Mouse (Mus musculus) forebrain, embryonic 15.5 days (tissue): Measurements from ENCODE around the gene Ccdc153. TPM values are rescaled to one million over a fixed set of nuclear protein-coding genes. Genes with fewer than 3 reads are reported as not detected.

Experiments used
- ATAC-seq: fragments of 200-750 bp; cut with Nextera tagmentation; replicated peaks from 2 replicates; pipeline ENCODE4 v1.8.0; 2017; ENCODE audit warnings: mild to moderate bottlenecking, moderate TSS enrichment, moderate library complexity
- H3K27ac ChIP-seq: fragments of 300-500 bp; sonication (generic); replicated peaks from 2 replicates; pipeline ENCODE4 v1.5.1; 2015; ENCODE audit warnings: mild to moderate bottlenecking, inconsistent platforms
- H3K27me3 ChIP-seq: fragments of 300-500 bp; sonication (generic); 2 replicates; pipeline ENCODE4 v1.6.1; 2015; ENCODE audit warnings: inconsistent platforms
- H3K36me3 ChIP-seq: fragments of 300-500 bp; sonication (generic); 2 replicates; pipeline ENCODE4 v1.6.1; 2015; ENCODE audit warnings: mild to moderate bottlenecking, inconsistent platforms
- H3K4me1 ChIP-seq: fragments of 300-500 bp; sonication (generic); 2 replicates; pipeline ENCODE4 v1.6.1; 2015; ENCODE audit warnings: inconsistent platforms
- H3K4me2 ChIP-seq: fragments of 300-500 bp; sonication (generic); replicated peaks from 2 replicates; pipeline ENCODE4 v1.6.1; 2015; ENCODE audit warnings: mild to moderate bottlenecking, inconsistent platforms
- H3K4me3 ChIP-seq: fragments of 300-500 bp; sonication (generic); 2 replicates; pipeline ENCODE4 v1.5.1; 2015; ENCODE audit warnings: mild to moderate bottlenecking, inconsistent platforms
- H3K9ac ChIP-seq: fragments of 300-500 bp; sonication (generic); replicated peaks from 2 replicates; pipeline ENCODE4 v1.6.1; 2015; ENCODE audit warnings: mild to moderate bottlenecking, inconsistent platforms
- H3K9me3 ChIP-seq: fragments of 300-500 bp; sonication (generic); 2 replicates; pipeline ENCODE4 v1.6.1; 2016; ENCODE audit warnings: inconsistent platforms
- WGBS: fragments of 180-500 bp; shearing (Covaris S2); methylation state at CpG from one replicate; pipeline ENCODE4 v1.1.7; 2015; ENCODE audit warnings: mixed read lengths; 5-methylcytosine and 5-hydroxymethylcytosine counted together
- polyA plus RNA-seq: library from polyadenylated mRNA; unstranded; fragments of >200 nt; fragmentation: Nextera tagmentation; extraction: Ambion mirVana; gene quantifications from 2 replicates; pipeline ENCODE4 v1.2.1, GENCODE M21; 2015

The Ccdc153 gene
- polyA plus RNA-seq, 1 experiment from 2014 or later: 0.32 TPM

DNA sequence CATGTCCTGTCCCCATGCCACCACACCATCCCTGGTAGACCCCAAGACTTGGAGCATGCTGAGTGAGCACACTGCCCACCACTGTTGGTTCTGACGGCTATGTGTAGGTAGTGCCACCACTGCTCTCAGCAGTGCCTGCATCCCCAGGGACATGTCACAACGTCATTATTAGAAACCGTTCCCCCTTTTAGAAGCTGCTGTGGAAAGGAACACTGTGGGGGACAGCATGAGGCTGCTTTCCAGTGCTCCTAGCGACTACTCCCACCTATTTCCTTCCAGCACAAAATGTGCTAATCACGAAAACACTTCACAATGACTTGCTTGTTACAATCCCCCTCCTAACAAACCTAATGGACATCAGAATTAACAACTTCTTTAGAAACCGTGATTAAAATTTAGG lies 14.5 kb upstream of the Ccdc153 start:
- H3K4me2 ChIP-seq: no peak overlapping the region
- no peaks in the 10 kb centered on the region for H3K27me3 ChIP-seq
- H3K9ac ChIP-seq: no peak overlapping the region
- H3K36me3 ChIP-seq: no peaks in the 10 kb centered on the region
- ATAC-seq: no peak
- 46% methylated on average over 6 of the region's 6 CpGs for WGBS
- no peak overlapping the region for H3K27ac ChIP-seq
- H3K9me3 ChIP-seq: no peaks in the 10 kb centered on the region
- peaks cover 11% of the 10 kb centered on the region for H3K4me1 ChIP-seq
- H3K4me3 ChIP-seq: no peak overlapping the region

DNA sequence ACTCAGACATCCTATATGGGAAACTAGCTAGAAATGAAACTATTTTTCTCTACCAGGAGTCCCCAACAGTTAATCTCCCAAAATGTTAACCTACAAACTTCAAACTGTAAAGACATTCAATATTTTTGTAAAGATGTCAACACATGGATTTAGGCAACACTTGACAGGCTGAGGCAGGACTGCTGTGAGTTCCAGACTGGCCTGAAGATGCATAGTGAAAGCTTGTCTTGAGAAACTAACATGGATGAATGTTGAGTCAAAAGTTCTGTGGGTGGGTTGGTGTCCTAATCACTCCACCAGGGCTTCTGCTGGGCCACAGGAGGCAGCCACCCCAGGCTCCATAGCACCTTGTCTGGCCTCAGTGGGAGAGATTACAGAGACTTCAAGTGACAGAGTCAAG lies 8.9 kb upstream of the Ccdc153 start:
- no peak overlapping the region for H3K9ac ChIP-seq
- 0 out of 2 replicates have a peak overlapping the region, but pooled peaks have one; percentile 54 for H3K4me2 ChIP-seq
- no peak for ATAC-seq
- H3K36me3 ChIP-seq: no peaks in the 10 kb centered on the region
- H3K4me3 ChIP-seq: no peak overlapping the region
- peaks cover 35% of the 10 kb centered on the region for H3K4me1 ChIP-seq
- H3K27me3 ChIP-seq: no peaks in the 10 kb centered on the region
- no peak overlapping the region for H3K27ac ChIP-seq
- no peaks in the 10 kb centered on the region for H3K9me3 ChIP-seq

DNA sequence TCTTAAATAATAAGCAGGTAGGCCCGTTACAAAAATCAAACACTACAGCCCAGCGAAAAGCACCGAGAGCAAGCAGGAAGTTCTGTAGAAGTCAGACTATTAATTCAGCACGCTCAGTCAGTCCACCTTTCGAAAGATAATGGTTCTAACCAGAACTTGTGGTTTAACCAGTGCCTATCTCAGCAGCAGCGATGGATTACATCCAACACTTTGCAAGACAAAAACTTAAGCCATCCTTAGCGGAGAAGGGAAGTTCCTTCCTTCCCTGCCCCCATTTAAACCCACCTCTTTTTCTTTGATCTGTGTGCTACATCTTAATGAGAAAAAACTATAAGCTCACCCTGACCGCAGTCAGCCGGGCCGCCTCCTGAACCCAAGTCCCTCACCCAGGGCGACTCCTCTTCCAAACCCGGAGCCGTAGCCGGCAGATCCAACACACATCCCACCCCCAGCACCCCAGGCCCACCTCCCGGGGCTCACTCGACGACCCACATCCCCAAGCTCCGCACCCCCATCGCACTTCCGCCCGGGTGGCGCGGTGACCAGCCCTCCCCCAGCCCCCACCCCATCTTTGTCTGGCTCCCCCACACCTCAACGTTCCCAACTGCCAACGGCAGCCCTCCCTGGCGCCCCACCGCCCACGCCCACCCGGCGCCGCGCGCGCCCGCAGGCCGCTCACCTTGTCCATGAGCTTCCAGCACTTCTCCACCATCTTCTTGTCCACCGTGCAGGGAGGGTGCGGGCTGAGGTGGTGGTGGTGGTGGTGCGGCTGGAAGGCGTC lies 7.3 kb upstream of the Ccdc153 start:
- Histone ChIP-seq H3K27ac (peak overlapping the region; percentile 93), H3K27me3 (no peaks in the 10 kb centered on the region), H3K36me3 (no peaks in the 10 kb centered on the region), H3K9me3 (no peaks in the 10 kb centered on the region), H3K4me2 (peak overlapping the region; percentile 54), H3K9ac (peak overlapping the region; percentile 82), H3K4me1 (peaks cover 30% of the 10 kb centered on the region), H3K4me3 (peak overlapping the region; percentile 59)
- peak; percentile 84 for ATAC-seq
- under 1% methylated on average over 39 of the region's 40 CpGs for WGBS

DNA sequence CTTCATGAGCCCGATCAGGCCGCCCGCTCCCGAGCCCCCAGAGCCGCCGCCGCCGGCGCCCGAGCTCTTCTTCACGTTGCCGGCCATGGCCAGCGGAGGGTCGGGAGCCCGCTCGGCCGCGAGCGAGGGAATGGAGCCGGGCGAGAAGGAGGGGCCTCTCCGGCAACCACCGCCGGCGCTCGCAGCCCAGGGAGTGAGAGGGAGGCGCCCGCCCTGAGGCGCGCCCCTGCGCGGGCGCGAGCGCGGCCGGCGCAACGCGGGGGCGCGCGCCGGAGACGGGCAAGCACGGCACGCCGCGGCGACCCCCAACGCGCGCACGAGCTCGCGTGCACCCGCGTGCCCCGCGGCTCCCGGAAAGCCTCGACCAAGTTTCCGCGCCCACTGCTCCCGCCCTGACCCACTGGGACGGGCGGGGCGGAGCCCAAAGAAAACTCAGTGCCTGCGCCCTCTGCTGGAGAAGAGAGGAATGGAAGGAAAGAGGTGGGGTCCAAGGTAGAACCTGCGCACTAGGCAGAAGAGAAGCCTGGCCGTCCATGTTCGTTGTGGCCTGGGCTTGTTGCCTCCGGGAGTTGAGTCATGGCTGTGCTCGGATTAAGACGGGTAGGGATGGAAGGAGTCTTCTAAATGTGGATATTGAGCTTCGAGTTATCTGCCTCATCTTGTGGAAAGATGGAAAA lies 6.5 kb upstream of the Ccdc153 start, which contains the start of gene Cbl:
TSS of gene Cbl (minus strand) at position 248 of the 677 bp plus-strand sequence.
- Histone ChIP-seq H3K27ac (peak within 1 kb of the TSS; percentile 93), H3K4me3 (peak within 1 kb of the TSS; percentile 59), H3K9me3 (no peaks in the 10 kb centered on the region), H3K27me3 (no peaks in the 10 kb centered on the region), H3K4me2 (peak within 1 kb of the TSS; percentile 54), H3K36me3 (no peaks in the 10 kb centered on the region), H3K4me1 (peaks cover 29% of the 10 kb centered on the region), H3K9ac (peak within 1 kb of the TSS; percentile 82)
- ATAC-seq: peak; percentile 95
- under 1% methylated on average over 59 of the region's 76 CpGs for WGBS

DNA sequence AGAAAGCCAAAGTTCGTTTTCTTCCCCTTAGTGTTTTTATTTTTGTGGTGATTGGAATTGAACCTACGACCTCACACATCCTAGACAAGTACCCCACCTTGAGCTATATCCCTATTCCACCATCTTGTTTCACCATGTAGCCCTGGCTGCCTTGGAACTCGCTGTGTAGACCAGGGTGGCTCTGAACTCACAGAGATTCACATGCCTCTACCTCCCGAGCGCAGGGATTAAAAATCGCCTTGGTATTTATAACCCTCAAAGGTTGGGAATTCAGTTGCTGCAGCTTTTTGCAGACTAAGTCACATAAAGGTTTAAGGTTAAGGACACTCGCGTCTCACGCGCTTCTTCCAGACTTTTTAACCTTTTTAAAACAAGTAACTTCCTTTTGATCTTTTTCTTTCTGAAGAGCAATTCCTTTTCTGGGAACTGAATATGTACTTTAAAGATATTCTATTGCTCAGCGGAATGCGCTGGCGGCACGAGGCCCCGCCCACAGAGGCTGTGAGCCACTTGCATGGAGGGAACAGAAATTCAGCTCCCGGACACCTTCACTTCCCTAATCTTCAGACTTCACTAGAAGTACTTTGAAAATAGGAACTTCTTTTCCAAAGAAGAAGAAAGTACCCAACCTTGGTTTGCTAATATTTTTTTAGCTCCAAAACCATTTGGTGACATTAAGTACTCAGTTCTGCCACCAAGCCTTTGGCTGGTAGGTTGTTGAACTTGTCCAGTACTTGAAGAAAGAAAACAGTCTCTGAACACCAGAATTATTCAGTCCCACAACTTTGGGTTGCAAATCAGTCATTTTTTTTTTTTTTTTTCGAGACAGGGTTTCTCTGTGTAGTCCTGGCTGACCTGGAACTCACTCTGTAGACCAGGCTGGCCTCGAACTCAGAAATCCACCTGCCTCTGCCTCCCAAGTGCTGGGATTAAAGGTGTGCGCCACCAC lies 5.7 kb upstream of the Ccdc153 start:
- peak overlapping the region; percentile 59 for H3K4me3 ChIP-seq
- no peaks in the 10 kb centered on the region for H3K9me3 ChIP-seq
- peak; percentile 44; the same call in 1 of the 2 replicates for ATAC-seq
- peak overlapping the region; percentile 31 for H3K4me2 ChIP-seq
- H3K36me3 ChIP-seq: no peaks in the 10 kb centered on the region
- no peak overlapping the region for H3K9ac ChIP-seq
- 27% methylated on average over 19 of the region's 19 CpGs for WGBS
- no peak overlapping the region for H3K27ac ChIP-seq
- H3K4me1 ChIP-seq: peaks cover 29% of the 10 kb centered on the region
- no peaks in the 10 kb centered on the region for H3K27me3 ChIP-seq

DNA sequence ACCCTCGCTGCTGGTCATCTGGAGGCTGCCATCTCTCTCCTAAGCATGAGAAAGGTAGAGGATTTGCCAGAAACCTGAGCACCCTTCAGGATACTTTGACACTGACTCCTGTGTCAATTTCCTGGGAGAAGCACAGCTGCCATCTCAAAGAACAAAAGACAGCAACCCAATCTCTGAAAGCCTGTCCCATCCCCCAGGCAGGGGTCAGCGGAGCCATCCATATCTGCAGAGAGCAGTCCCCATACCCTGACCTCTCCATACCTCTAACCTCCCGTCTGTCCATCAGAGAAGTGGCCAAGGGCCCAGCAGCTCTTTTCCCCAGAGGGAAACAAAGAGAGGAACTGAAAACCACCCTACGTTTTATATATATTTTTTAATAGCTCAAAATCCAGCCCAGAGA lies 3.9 kb upstream of the Ccdc153 start:
- no peak overlapping the region for H3K9ac ChIP-seq
- WGBS: 67% methylated on average over 4 of the region's 4 CpGs
- no peak for ATAC-seq

DNA sequence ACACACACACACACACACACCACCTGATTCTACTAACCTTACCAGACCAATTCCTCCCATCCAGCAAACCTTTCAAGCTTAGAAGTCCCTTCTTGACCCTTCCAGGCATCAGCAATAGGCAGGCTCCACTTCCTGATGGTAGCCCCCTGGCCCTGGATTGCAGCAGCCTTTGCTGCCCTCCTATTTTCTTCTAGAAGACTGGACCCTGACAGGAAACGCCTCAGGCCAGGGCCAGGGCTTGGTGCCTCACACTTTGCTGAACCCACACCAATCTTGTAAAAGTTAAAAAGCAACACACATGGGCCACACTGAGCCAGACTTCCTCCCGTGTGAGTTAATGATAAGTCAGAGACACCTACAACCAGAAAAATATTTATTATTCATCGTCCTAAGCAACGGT lies 3.3 kb upstream of the Ccdc153 start:
- no peak overlapping the region for H3K4me3 ChIP-seq
- no peaks in the 10 kb centered on the region for H3K27me3 ChIP-seq
- no peak overlapping the region for H3K4me2 ChIP-seq
- H3K4me1 ChIP-seq: peaks cover 12% of the 10 kb centered on the region
- H3K9me3 ChIP-seq: no peaks in the 10 kb centered on the region
- no peaks in the 10 kb centered on the region for H3K36me3 ChIP-seq
- no peak overlapping the region for H3K9ac ChIP-seq
- 89% methylated on average over 4 of the region's 4 CpGs for WGBS
- H3K27ac ChIP-seq: no peak overlapping the region
- ATAC-seq: no peak

More for the DNA sequence above, 3.9 kb upstream of the Ccdc153 start:
- no peaks in the 10 kb centered on the region for H3K27me3 ChIP-seq
- no peaks in the 10 kb centered on the region for H3K9me3 ChIP-seq
- no peak overlapping the region for H3K4me2 ChIP-seq
- peaks cover 18% of the 10 kb centered on the region for H3K4me1 ChIP-seq
- no peaks in the 10 kb centered on the region for H3K36me3 ChIP-seq
- H3K27ac ChIP-seq: no peak overlapping the region
- no peak overlapping the region for H3K4me3 ChIP-seq

DNA sequence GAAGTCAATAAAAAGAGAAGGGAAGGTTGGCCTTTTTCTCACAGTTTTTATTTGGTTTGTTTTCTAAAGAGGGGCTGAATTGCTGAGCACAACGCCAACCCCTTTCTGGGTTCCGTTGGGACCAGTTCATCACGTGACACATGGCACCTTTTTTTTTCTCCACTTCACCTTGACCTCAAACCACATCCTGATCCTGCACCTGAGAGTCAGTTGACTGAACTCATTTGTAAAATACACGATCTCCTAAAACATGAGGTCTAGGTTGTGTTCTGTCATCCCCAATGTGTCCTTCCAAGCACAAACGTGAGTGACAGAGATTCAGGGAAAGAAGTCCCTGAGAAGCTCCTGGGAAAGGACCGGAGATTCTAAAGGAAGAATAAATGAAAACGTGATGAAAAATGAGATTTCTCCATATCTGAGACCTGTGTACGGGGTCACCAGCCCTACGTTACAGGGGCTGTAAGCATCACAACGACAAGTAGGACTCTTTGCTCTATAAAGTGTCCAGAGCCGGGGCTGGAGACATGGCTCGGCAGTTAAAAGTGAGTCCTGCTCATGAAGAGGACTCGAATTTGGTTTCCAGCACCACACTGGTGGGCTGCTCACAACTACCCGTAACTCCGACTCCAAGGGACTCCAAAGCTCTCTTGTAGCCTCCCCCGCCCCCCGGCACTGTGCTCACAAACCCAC lies 1.8 kb upstream of the Ccdc153 start:
- Histone ChIP-seq H3K27ac (no peak overlapping the region), H3K4me3 (no peak overlapping the region), H3K4me1 (peaks cover 5% of the 10 kb centered on the region; the same call in 1 of the 2 replicates), H3K9ac (no peak overlapping the region), H3K27me3 (no peaks in the 10 kb centered on the region), H3K9me3 (no peaks in the 10 kb centered on the region), H3K4me2 (no peak overlapping the region), H3K36me3 (no peaks in the 10 kb centered on the region)
- WGBS: 78% methylated on average over 17 of the region's 17 CpGs
- ATAC-seq: no peak

DNA sequence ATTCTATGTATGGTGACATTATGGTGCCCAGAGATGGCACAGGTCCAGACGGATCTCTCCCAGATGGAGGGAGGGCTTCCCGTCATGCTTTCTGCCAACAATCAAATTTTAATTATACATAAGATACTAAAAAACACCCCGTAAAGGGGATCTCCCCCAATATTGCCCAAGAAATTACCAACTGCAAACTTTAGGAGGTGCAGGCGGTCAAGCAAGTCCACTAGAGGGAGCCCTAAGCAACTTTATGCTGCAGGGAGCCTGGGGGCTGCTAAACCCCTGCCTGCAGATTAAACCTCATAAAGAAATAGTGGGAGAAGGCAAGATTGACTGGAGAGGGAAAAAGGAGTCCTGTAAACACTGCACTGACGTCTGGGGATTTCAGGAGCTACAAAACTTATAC lies 1.0 kb upstream of the Ccdc153 start:
- no peak overlapping the region for H3K4me2 ChIP-seq
- H3K36me3 ChIP-seq: no peaks in the 10 kb centered on the region
- H3K4me3 ChIP-seq: no peak overlapping the region
- ATAC-seq: no peak
- WGBS: 11% methylated on average over 5 of the region's 5 CpGs
- peaks cover 4% of the 10 kb centered on the region; the same call in 1 of the 2 replicates for H3K4me1 ChIP-seq
- no peaks in the 10 kb centered on the region for H3K27me3 ChIP-seq
- no peak overlapping the region for H3K9ac ChIP-seq
- H3K27ac ChIP-seq: no peak overlapping the region
- no peaks in the 10 kb centered on the region for H3K9me3 ChIP-seq

DNA sequence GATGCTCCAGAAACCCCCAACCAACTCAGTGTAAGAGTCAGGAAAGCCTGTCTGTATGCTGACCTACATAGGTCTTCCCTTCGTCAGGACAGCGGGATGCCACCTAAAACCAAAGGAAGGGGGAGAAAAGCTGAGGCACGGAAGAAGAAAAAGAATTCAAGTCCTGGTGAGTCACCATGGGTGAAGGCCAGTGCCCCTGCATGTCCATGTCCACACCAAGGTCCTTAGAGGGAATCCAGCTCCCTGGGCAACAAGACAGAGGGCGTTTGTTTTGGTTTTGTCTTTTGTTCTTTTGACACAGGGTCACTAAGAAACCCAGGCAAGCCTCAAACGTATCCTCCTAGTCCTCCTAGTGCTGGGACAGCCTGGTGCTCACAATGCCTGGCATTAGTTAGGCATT lies 435 bp downstream of the Ccdc153 start:
- Histone ChIP-seq H3K4me1 (no peaks in the 10 kb centered on the region), H3K9ac (no peak overlapping the region), H3K4me3 (no peak overlapping the region), H3K27me3 (no peaks in the 10 kb centered on the region), H3K9me3 (no peaks in the 10 kb centered on the region), H3K4me2 (no peak overlapping the region), H3K36me3 (no peaks in the 10 kb centered on the region), H3K27ac (no peak overlapping the region)
- 50% methylated on average over 5 of the region's 5 CpGs for WGBS
- no peak for ATAC-seq

DNA sequence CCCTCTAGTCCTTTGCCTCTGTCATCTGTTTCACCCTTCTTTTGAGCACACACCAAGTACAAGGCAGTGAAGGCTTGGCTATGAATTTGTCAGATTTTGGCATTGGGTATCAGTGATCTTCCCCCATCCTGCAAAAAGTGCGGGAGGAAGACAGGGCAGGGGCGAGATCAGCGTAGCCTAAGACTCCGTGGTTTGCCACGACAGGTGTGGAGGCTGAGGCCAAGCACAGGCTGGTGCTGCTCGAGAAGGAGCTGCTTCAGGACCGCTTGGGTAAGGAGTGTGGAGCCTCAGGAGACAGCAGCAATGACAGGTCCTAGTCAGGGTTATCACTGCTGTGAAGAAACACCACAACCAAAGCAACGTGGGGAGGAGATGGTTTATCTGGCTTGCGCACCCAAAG lies 942 bp downstream of the Ccdc153 start:
- no peaks in the 10 kb centered on the region for H3K27me3 ChIP-seq
- H3K9me3 ChIP-seq: no peaks in the 10 kb centered on the region
- H3K4me2 ChIP-seq: no peak overlapping the region
- no peaks in the 10 kb centered on the region for H3K36me3 ChIP-seq
- no peak overlapping the region for H3K4me3 ChIP-seq
- 83% methylated on average over 9 of the region's 9 CpGs for WGBS
- no peaks in the 10 kb centered on the region for H3K4me1 ChIP-seq
- no peak overlapping the region for H3K9ac ChIP-seq
- no peak overlapping the region for H3K27ac ChIP-seq
- ATAC-seq: no peak
